Mouse (Mus musculus) small intestine, adult 2 months (tissue): ENCODE results near the gene Acap3.

Experiments used
- CTCF ChIP-seq: fragments of 200-500 bp; IDR thresholded peaks from 2 replicates; pipeline ENCODE4 v1.5.1; 2012; ENCODE audit warnings: low read depth, mild to moderate bottlenecking, control low read depth, inconsistent platforms, low read length, moderate library complexity, mixed read lengths; ENCODE audit not compliant: insufficient replicate concordance, insufficient read length; ENCODE audit errors: extremely low read depth
- POLR2A ChIP-seq: fragments of 200-500 bp; IDR thresholded peaks from 2 replicates; pipeline ENCODE4 v1.6.1; 2012; ENCODE audit warnings: low read depth, mild to moderate bottlenecking, control low read depth, inconsistent platforms, low read length, moderate library complexity

GRCm38 (mm10) chr4:155891011-155891471 is 581 bp upstream of the Acap3 start:
- TF ChIP-seq CTCF (no peak), POLR2A (no peak)
